Mouse (Mus musculus) stomach, postnatal 0 days (tissue): Measurements from ENCODE around the gene Zfp385a. TPM values are rescaled to one million over a fixed set of nuclear protein-coding genes. Genes with fewer than 3 reads are reported as not detected.
A peak's percentile ranks its signal among the peaks of the same experiment; 100 is the strongest.

Source experiments
- ATAC-seq: fragments of 200-750 bp; cut with Nextera tagmentation; 2 replicates; pipeline ENCODE4 v1.8.0; 2017; ENCODE audit not compliant: low FRiP score, low TSS enrichment
- DNase-seq: peaks from one replicate; pipeline ENCODE4 v3.0.0-alpha.2; 2016; ENCODE audit warnings: low spot score
- H3K27ac ChIP-seq: fragments of 300-500 bp; sonication (generic); replicated peaks from 2 replicates; pipeline ENCODE4 v1.5.1; 2014; ENCODE audit warnings: mild to moderate bottlenecking, control low read depth
- H3K27me3 ChIP-seq: fragments of 300-500 bp; sonication (generic); 2 replicates; pipeline ENCODE4 v1.6.1; 2014; ENCODE audit warnings: low read length; ENCODE audit not compliant: control insufficient read depth, insufficient read depth
- H3K36me3 ChIP-seq: fragments of 300-500 bp; sonication (generic); 2 replicates; pipeline ENCODE4 v1.6.1; 2014; ENCODE audit warnings: low read length, mixed read lengths; ENCODE audit not compliant: control insufficient read depth, insufficient read depth
- H3K4me1 ChIP-seq: fragments of 300-500 bp; sonication (generic); replicated peaks from 2 replicates; pipeline ENCODE4 v1.6.1; 2014; ENCODE audit warnings: antibody characterized with exemption; ENCODE audit not compliant: control insufficient read depth, insufficient read depth
- H3K4me2 ChIP-seq: fragments of 300-500 bp; sonication (generic); replicated peaks from 2 replicates; pipeline ENCODE4 v1.6.1; 2014; ENCODE audit warnings: low read depth, mild to moderate bottlenecking, control low read depth, moderate library complexity
- H3K4me3 ChIP-seq: fragments of 300-500 bp; sonication (generic); 2 replicates; pipeline ENCODE4 v1.5.1; 2014; ENCODE audit warnings: low read depth, low read length, control low read depth
- H3K9ac ChIP-seq: fragments of 300-500 bp; sonication (generic); 2 replicates; pipeline ENCODE4 v1.6.1; 2014; ENCODE audit warnings: mild to moderate bottlenecking, low read length, control low read depth, mixed read lengths
- H3K9me3 ChIP-seq: fragments of 300-500 bp; sonication (generic); 2 replicates; pipeline ENCODE4 v1.6.1; 2016; ENCODE audit warnings: low read length; ENCODE audit not compliant: control insufficient read depth
- CTCF ChIP-seq: IDR thresholded peaks from 2 replicates; pipeline ENCODE4 v1.5.1; 2016; ENCODE audit warnings: antibody characterized with exemption, low read depth, mild to moderate bottlenecking, moderate library complexity
- EP300 ChIP-seq: optimal IDR thresholded peaks from 2 replicates; pipeline ENCODE3; 2016; ENCODE audit warnings: antibody characterized with exemption
- WGBS: fragments of 180-500 bp; shearing (Covaris S2); extraction: QIAGEN DNeasy Blood & Tissue Kit; methylation state at CpG from one replicate; pipeline ENCODE4 v1.1.7; 2014; 5-methylcytosine and 5-hydroxymethylcytosine counted together
- polyA plus RNA-seq: library from polyadenylated mRNA; unstranded; fragments of >200 nt; fragmentation: Nextera tagmentation; extraction: Ambion mirVana; gene quantifications from 2 replicates; pipeline ENCODE4 v1.2.1, GENCODE M21; 2015

Gene Zfp385a
- polyA plus RNA-seq, 1 experiment from 2014 or later = 6.0 TPM

GRCm38 (mm10) chr15:103362333-103362732 is 22.4 kb upstream of the Zfp385a start:
- DNase-seq = no peak
- WGBS = 79% methylated on average over 6 of the region's 7 CpGs
- Histone ChIP-seq H3K4me3 (no peak overlapping the region), H3K4me1 (peaks cover 5% of the 10 kb centered on the region; the same call in 1 of the 2 replicates), H3K9ac (no peak overlapping the region), H3K36me3 (no peaks in the 10 kb centered on the region), H3K27me3 (no peaks in the 10 kb centered on the region), H3K4me2 (no peak overlapping the region), H3K27ac (no peak overlapping the region), H3K9me3 (no peaks in the 10 kb centered on the region)
- no peak for ATAC-seq
- no peak for TF ChIP-seq CTCF
- TF ChIP-seq EP300 = no peak

- peaks cover 2% of the 10 kb centered on the region; the same call in 1 of the 2 replicates for H3K4me1 ChIP-seq
- no peak for ATAC-seq
- no peak overlapping the region for H3K4me2 ChIP-seq
Observed at GRCm38 (mm10) chr15:103361269-103361668, 21.4 kb upstream of the Zfp385a start.

GRCm38 (mm10) chr15:103359869-103360602 is 20.1 kb upstream of the Zfp385a start:
- no peaks in the 10 kb centered on the region for H3K27me3 ChIP-seq
- peaks cover 2% of the 10 kb centered on the region; the same call in 1 of the 2 replicates for H3K4me1 ChIP-seq
- no peak overlapping the region for H3K9ac ChIP-seq
- ATAC-seq (no peak), DNase-seq (no peak)
- TF ChIP-seq CTCF = no peak
- H3K4me2 ChIP-seq = no peak overlapping the region
- H3K4me3 ChIP-seq = no peak overlapping the region
- H3K27ac ChIP-seq = no peak overlapping the region
- peaks cover 5% of the 10 kb centered on the region; the same call in 1 of the 2 replicates for H3K36me3 ChIP-seq
- 80% methylated on average over 5 of the region's 5 CpGs for WGBS
- no peaks in the 10 kb centered on the region for H3K9me3 ChIP-seq

More at GRCm38 (mm10) chr15:103361269-103361668, 21.4 kb upstream of the Zfp385a start:
- Histone ChIP-seq H3K27ac (no peak overlapping the region), H3K27me3 (no peaks in the 10 kb centered on the region), H3K9me3 (no peaks in the 10 kb centered on the region), H3K4me3 (no peak overlapping the region), H3K36me3 (no peaks in the 10 kb centered on the region; the same call in 1 of the 2 replicates), H3K9ac (no peak overlapping the region)
- 63% methylated on average over 1 of the region's 1 CpGs for WGBS
- DNase-seq = no peak
- TF ChIP-seq CTCF (no peak), EP300 (no peak)

- TF ChIP-seq EP300 = no peak
- no peak for TF ChIP-seq CTCF
- Histone ChIP-seq H3K9ac (no peak overlapping the region), H3K4me2 (no peak overlapping the region), H3K9me3 (no peaks in the 10 kb centered on the region), H3K27ac (peak overlapping the region; percentile 35; the same call in 1 of the 2 replicates), H3K36me3 (peaks cover 5% of the 10 kb centered on the region; the same call in 1 of the 2 replicates), H3K4me3 (no peak overlapping the region), H3K4me1 (0 out of 2 replicates have a peak, but pooled peaks cover 2% of the 10 kb centered on the region), H3K27me3 (no peaks in the 10 kb centered on the region)
- DNase-seq = no peak
- 65% methylated on average over 1 of the region's 1 CpGs for WGBS
- no peak for ATAC-seq
Observed at GRCm38 (mm10) chr15:103359122-103359510, 19.2 kb upstream of the Zfp385a start.

GRCm38 (mm10) chr15:103358278-103359121 is 18.6 kb upstream of the Zfp385a start:
- Histone ChIP-seq H3K36me3 (peaks cover 7% of the 10 kb centered on the region; the same call in 1 of the 2 replicates), H3K4me1 (0 out of 2 replicates have a peak, but pooled peaks cover 2% of the 10 kb centered on the region), H3K4me2 (no peak overlapping the region), H3K27ac (0 out of 2 replicates have a peak overlapping the region, but pooled peaks have one; percentile 35), H3K9ac (no peak overlapping the region), H3K4me3 (no peak overlapping the region), H3K27me3 (no peaks in the 10 kb centered on the region), H3K9me3 (no peaks in the 10 kb centered on the region)
- ATAC-seq (peak; percentile 50), DNase-seq (no peak)
- no peak for TF ChIP-seq CTCF
- no peak for TF ChIP-seq EP300
- WGBS = 46% methylated on average over 4 of the region's 4 CpGs
